Mouse (Mus musculus): Measurements from ENCODE around the gene Cdipt.

DNA sequence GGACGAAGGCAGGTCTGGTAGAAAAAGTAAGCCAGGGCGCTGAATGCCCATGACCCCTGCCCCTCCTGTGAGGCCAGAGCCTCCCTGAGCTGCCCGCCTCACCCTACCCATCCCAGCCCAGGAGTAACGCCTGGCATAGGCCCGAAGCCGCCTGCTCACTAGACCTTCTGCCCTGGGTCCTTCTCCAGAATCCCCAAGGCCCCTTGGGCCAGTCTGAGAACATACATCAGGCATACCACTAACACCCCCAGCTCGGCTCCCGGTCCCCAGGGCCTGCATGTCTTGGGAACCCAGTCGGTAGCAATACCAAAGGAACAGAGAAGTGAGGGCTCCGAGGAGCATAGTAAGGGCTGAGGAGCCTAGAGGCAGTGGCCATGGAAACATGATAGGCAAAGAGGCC is 27.1 kb upstream of the Cdipt start:
- TF ChIP-seq CTCF (IDR thresholded peaks at IDR 0.05; ENCODE audit: low read depth), result no peak
- TF ChIP-seq EP300 (IDR thresholded peaks at IDR 0.05; ENCODE audit: low read depth), result no peak
